Mouse (Mus musculus) erythroblast, embryonic 14.5 days (primary cell): Measurements from ENCODE around the gene Fastk.

ENCODE experiments used
- GATA1 ChIP-seq: IDR thresholded peaks from 2 replicates; pipeline ENCODE4 v1.6.1; 2012; ENCODE audit warnings: low read length, inconsistent platforms, mixed read lengths
- TAL1 ChIP-seq: IDR thresholded peaks from 3 replicates; pipeline ENCODE4 v1.6.1; 2012; ENCODE audit warnings: low read length, inconsistent platforms, mixed read lengths

GRCm38 (mm10) chr5:24455613-24456012 is 10.5 kb upstream of the Fastk start:
- TF ChIP-seq TAL1 (no peak), GATA1 (no peak)
